Mouse (Mus musculus) mouse embryonic stem cell (cell line): ENCODE data around the gene Wwtr1.

Experiments
- in situ Hi-C, 2 experiments: fragments of 300-500 bp; cut with MboI; formaldehyde crosslinking; loops; 1 replicate in 1 of 2; 3 replicates in 1 of 2; pipeline ENCODE4 v1.14.3; 2019 to 2020; ENCODE audit warnings: low sequenced_read_pairs in 2 of 2, low pct_unique_long_range_greater_than_20kb in 1 of 2, mixed read lengths in 1 of 2; ENCODE audit not compliant: unreplicated experiment in 1 of 2

The Wwtr1 gene

DNA sequence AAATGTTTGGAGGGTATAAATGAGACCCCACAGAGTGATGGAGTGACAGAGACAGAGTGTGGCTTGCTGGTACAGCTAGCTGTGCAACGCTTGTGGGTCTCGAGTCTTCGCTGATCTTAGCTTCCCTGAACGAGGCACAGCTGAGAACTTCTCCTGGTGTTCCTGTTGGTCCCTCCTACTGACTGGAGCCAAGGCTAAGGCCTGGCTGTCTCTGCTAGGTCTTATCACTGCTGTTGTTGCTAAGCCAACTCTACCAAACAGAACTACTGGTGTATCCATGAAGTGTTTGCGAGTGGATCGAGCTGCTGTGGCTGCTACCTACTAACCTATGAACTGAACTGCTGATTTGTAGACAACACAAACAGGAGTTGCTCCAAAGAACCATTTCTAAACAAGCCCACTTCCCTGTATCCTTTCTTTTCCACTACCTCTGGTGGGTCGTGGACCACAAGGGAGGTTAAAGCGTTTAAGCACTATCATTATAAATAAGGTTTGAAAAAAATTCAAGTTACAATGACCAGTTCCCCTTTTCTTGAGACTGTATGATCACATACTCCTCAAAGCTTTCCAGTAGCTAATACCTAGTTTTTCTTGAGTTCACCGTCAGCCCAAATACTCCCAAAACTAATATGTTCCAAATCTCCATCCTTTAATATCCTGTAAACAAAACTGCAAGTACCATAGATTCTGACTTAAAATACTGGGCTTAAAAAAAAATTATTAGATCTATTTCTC lies 42.6 kb downstream of the Wwtr1 start:
- in situ Hi-C loops, result no loop called here

DNA sequence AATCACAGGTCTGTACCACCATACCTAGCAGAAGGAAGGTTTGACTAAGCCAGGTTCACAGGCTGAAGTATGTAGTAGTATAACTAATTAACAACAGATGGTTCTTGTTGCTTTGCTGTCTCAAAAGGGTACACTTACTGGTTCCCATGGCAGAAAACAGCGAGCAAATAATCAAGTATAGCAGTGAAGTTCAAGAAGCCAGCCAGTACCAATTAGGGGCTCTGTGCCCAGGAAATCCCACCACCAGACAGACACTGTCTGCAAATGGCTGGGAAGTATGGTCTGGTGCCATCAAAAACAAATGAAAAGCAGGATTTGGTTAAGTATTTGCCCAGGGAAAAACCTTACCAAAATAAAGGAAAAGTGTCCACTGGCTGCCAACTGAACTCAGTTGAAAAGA lies 44.9 kb downstream of the Wwtr1 start:
- in situ Hi-C loops, result no loop called here

DNA sequence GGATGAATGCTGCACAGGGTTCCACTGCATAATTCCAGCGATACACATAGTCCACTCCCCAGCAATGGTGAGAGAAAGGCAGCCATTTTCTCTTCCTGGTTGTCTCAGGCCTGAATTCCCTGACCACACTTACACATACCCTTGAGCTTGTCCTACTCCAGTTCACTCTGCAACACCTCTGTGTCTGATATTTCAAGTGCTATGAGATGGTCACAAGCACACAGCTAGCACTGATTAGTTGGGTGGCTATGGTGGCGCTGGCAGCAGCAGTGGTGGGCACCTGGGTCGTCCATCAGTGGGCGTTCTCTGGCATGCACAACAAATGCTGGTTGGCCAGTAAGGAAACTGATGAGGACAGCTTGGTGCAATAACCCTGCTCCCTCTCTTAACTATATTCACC lies 45.5 kb downstream of the Wwtr1 start:
- in situ Hi-C loops, result no loop called here

DNA sequence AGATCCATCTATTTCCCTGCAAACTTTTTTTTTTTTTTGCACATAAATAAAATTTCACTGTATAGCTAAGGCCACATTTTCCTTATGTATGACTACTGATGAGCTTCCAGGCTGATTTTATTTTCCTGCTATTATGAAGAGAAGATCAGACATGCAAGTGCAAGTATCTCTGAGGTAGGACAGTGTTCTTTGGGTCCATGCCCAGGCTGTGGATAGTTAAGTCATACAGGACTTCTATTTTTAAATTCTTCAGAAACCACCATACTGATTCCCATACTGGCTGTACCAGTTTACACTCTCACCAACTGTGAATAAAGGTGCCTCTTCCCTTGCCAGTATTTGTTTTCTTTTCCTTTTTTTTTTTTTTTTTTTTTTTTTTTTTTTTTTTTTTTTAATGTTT lies 48.6 kb downstream of the Wwtr1 start:
- in situ Hi-C loops, result no loop called here

DNA sequence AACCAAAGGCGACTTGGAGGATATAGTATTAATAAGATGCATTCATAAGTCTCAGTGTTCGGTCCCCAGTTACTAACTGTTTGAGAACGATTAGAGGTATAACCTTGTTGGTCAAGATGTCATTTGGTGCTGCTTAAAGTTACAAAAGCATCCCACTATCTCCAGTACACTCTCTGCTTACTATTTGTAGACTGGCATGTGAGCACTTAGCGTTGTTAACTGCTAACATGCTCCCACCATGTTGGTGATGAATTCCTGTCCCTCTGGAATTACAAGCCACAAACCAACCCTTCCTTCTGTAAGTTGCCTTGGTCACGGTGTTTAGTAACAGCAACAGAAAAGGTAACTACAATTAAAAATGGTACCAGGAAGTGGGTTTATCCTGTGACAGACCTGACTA lies 52.6 kb downstream of the Wwtr1 start:
- in situ Hi-C loops, result no loop called here

DNA sequence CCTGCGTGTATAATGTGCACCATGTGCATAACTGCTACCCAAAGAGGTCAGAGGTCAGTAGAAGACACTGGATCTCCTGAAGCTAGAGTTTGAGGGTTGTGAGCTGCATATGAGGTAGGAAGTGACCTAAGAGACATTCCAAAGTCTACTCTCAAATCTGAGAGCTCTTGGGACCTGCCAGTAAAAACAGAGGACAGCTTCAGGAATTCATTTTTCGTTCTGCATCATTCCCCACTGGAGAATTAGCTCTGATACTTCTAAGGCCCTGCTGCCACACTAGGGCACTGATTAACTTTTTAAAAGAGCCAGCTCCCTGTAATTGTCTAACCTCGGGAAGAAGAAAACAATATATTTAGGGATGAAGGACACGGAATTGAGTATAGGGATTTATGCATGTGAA lies 53.8 kb downstream of the Wwtr1 start:
- in situ Hi-C loops, result no loop called here

DNA sequence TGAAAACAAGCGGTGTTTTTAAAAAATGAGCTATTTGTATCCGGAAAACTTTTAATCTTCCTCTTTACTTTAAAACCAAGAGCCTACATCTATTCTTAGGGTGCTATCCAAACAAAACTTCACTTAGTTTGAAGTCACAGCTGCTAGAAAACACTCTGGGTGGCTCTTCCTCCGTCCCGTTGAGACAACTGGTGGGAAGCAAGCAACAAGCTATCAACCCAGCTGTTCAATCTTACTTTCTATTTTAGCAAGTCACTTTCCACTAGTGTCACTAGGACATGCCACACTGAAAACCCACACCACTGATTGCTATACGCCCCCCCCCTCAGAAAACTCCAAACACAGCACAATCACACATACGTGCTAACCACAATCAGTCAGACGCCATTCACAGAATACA lies 55.7 kb downstream of the Wwtr1 start:
- in situ Hi-C loops, result no loop called here

DNA sequence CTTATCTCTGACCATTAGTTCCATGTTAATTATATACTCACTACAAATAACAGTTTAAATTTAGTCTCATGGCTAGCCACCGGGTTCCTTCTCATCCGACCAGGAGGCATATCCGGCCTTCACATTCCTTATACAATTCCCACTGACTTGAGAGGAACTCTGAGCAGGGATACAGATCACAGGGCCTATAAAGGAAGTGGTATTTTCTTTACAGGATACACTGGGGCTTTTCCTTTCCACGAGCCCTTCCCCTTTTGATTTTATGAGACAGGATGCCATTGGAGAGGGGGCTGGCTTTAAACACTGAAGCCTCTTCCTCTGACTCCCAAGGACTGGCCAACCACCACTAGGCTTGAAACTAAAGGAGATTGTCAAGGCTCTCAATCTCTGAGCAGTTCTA lies 59.6 kb downstream of the Wwtr1 start:
- in situ Hi-C loops, result no loop called here

DNA sequence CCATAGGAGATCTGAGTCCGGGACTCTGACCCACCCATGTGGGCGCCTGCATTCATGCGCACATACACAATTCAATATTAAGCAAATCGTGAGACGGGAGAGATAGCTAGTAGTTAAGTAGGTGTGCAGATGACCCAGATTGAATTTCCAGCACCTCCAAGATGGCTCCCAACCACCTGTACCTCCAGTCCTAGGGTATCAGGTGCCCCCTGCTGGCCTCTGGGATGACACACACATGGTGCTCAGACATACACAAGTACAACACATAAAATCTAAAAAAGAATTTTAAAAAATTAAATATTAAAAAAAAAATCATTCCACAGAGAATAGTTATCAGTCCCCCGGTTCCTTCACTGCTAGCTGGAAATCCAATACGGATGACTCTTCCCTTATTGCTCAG lies 60.7 kb downstream of the Wwtr1 start:
- in situ Hi-C loops, result no loop called here

DNA sequence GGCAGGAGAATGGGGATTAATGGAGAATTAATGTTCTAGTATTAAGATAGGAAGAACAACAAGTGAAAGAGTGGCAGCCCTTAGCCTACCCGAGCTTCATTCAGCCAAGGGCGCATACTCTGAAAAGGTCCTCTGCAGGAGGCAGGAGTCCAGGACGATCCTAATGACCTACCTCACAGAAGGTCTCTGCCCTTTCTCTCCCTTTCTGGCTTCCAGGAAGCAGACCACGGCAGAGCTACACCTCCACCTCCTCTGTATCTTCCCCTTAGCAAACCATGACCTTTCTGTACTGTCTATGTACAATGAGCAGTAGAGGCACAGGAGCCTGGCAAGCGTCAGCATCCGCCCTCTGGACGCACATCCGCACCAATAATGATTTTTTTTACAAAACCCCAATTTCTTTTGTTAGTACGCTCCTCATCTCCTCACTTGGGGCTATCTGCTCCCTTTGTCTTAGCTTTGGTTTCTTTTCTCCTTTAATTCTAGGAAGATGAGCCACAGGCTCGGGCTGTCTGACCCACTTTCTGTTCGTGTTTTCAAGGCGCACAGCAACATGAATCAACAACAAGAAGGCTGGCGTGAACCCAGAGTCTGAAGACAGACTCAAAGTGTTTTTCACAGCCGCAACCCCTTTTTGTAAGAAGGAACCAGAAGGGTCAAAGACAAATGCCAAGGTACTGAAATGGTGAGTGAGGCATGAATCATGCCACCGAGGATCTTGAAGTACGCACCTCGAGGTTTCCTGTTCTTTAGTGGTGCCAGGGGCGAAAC lies 63.7 kb downstream of the Wwtr1 start:
- in situ Hi-C loops, result no loop called here

DNA sequence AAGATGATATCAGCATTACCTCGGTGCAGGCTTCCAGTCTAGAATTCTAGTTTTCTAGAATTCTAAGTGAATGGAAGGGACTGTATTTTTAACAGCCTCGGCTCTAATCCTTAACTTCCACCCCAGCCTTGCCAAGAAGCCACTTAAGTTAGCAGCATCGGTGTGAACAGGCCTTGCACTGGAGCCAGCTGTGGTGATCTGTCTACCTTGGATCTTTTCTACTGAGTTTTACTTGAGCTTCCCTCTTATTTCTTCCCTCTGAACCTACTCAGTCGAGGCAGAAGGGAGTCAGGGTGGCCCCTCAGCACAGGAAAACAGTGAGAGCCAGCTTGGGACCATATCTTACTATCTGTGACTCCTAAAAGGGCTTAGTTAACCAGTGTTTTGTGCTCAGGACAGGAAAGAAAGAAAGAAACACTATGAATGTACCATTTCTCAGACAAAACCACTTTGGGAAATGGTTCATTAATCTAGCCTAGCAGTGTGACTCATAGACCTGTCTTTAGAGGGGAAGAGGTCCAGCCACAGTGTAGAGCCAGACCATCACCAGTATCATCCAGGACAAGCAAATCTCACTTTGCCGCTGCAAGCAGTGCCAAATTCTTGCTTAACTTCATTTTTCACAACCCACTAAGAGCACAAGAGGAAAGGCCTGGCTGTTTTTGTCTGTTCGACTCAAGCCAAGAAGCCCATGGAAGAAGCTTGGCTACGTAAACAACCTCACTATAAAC lies 65.6 kb downstream of the Wwtr1 start:
- in situ Hi-C loops, result no loop called here

DNA sequence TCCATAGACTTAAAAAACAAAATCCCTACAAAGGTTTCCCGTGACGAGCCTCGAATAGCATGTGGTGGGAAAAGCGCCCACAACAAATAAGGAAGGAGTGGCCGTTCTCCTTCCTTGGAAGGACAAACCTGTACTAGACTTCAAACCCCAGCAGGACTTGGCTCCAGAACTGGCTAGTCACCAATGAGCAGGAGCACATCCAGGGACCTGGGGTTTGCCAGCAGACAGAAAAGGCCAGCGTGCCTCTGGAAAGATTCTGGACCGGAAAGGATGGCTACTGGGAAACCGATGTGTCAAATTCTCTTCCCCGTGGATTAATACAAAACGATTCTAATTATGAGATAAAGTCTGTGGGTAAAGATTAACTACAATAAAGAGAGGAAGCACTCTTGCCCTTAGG lies 69.7 kb downstream of the Wwtr1 start:
- in situ Hi-C loops, result no loop called here

DNA sequence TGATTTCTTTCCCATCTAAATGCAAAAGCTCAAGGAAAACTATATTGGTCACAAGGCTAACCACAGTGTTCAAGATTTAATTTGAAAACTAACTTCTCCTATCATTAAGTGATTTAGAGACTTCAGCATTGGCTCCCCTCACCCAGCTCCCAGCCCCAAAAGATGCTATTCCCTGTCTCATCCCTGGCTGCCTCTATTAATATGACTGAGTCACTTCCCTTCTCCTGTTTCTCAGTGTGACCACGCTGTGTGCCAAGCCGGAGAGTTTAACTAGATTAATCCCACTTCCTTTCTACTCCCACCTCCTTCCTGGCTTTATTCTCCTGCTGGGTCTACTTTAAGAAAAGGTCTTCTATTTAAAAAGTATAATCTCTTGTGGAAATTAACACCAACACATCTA lies 71.0 kb downstream of the Wwtr1 start:
- in situ Hi-C loops, result no loop called here

DNA sequence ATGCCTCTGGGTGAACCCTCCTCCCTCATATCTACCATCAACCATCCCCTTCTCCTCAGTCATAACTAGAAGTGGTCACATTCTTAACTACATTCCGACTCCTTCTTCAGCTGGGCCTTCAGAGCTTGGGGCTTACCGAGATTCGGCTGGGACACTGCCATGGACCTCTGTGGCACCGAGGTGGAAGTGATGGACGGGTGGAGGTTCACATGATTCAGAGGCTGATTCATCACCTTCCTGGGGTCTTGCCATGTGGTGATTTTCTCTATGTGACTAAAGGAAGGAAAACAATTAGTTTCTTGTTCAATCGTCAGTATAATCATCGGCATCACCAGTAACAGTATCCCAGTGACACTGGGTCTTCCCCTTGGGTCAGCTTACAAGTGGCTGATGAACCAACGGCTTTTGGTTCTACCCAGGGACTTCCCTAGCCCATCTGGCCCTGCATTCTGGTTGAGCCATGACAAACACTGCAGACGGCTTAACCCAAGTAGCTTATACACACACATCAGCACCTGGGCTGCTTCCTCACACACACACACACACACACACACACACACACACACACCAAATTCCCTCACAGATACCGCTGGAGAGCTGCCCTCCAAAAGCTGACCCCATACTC lies 74.0 kb downstream of the Wwtr1 start:
- in situ Hi-C loops, result no loop called here

DNA sequence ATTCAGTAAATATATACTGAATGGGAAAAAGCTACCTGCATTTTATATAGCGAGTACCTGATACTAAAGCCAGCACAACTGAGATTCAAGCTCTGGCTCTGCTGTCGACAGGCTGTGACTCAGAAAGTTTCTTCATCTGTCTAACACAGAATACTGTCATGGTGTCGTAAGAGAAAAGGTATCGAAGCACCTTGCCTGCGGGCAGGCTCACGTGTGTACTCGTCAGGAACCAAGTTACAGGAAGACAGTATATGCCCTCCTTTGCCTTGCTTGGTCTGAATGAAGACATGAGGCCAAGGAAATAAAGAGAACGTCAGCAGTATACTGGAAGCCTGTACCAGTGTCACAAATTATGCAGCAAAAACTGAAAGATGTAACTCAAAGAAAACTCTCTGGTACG lies 74.9 kb downstream of the Wwtr1 start:
- in situ Hi-C loops, result no loop called here

DNA sequence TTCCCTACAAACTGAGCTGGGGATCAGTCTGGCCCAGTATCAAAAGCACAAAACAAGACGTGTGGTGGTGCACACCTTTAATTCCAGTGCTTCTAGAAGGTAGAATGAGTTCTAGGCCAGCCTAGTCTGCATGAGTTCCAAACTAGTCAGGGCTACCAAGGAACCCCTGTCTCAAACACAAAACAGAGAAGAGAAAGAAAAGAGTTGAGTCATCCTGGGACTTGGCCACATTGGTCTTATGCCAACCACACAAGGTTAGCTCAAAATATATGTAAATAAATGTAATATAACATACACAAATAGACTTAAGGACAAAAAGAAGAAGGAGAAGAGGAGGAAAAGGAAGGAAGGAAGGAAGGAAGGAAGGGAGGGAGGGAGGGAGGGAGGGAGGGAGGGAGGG lies 77.9 kb downstream of the Wwtr1 start:
- in situ Hi-C loops, result no loop called here

DNA sequence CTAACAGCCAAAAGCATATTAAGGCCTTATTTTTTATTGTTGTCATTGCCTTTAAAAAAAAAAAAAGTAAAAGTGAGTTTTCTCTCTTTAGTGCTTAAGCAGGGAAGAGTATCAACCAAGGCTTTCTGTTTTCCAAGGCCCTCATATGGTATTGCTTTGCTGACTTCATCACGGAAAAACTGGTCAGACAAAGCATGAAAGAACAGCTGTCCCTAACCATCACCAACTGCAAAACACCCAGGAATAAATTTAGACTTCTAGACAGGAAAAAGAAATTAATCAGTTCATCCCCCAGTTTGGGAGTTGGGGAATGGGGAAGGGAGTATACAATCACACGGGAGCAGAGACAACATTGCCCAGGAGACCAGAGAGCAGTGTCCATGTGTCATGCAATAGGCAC lies 79.3 kb downstream of the Wwtr1 start:
- in situ Hi-C loops, result no loop called here

DNA sequence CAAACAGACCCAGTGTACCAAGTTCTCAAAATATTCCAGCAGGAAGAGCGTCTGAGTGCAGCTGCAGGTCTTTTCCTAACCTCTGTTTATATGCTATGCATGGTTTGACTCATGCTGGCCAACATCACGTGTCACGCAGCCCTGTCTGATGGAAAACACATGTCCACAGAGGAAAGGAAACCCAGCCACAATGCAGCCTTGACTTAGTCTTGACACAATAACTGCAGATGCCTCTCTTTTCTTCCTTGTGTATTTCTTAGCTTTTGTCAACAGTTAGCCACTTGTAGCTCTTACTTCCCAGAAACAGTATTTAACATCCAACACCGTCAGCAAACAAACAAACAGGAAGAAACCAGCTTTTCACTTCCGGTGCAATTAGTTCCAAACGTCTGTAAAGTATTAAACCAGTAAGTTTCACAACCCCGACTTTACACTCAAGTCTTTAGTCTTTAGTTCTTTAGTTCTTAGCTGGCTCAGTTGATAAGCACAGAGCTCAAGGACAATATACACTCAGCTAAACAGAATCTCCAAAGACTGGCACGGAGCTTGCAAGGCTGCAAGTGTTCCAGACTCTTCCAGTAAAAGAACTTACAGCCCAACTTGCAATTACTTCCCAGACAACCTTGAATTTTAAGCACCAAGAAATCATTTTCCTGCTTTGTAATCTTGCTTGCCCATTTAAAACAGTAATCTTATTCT lies 88.1 kb downstream of the Wwtr1 start:
- in situ Hi-C loops, result no loop called here

DNA sequence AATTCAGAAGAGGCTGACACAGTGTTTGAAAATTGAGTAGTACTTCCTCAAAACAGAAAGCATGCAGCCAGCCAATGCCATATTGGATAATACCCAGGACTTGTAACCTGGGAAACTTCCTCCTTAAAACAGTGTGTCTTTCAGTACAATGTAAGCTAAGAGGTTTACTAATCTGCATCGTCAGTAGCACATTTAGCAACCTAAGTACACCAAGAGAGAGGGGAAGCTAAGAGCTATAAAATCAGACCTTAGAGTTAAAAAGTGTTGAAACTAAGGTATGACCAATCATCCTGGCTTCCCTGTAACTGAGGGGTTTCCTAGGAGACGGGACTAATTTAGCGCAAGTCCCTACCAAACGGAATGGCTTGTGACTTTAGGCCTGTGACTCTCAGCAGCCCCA lies 89.6 kb downstream of the Wwtr1 start:
- in situ Hi-C loops, result no loop called here
